Mouse (Mus musculus): ENCODE data around the gene Ptges2. TPM values are rescaled to one million over a fixed set of nuclear protein-coding genes. Genes with fewer than 3 reads are reported as not detected.

Ptges2 gene
- total RNA-seq, 1 experiment, result 24.9 TPM

DNA sequence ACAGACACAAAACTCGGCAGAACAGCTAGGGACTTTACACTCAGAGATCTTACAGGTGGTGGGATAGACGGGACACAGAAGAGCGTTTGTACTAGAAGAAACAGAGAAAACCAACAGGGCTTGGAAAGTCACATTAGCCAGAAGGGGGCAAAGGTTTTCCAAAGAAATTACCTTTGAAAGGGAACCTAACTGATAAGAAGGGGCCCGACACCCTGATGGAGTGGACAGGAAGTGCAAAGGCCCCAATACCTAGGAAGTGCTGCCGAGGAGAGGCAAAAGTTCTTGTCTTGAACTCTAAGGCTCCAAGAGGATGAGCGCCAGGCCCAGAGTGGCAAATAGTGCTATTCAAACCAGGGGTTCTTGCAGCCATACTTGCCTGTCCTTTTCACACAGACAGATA, 41.9 kb upstream of the Ptges2 start:
- H3K4me1 ChIP-seq (ENCODE audit: control insufficient read depth in 2 of 2, insufficient read depth in 2 of 2, low read length in 2 of 2, poor library complexity in 1 of 2), result peaks cover 6 to 30% of the 10 kb centered on the region in 2 experiments; a peak in 3 of 4 replicates
- TF ChIP-seq CHD2 (IDR thresholded peaks at IDR 0.05; ENCODE audit: low read depth, low read length) (no peak), MAFK (IDR thresholded peaks at IDR 0.05; ENCODE audit: insufficient read depth, low read depth, low read length) (no peak), ZC3H11A (IDR thresholded peaks at IDR 0.05; ENCODE audit: borderline replicate concordance, low read depth, low read length) (no peak), ZNF384 (IDR thresholded peaks at IDR 0.05; ENCODE audit: low read depth, low read length) (no peak), HCFC1 (IDR thresholded peaks at IDR 0.05; ENCODE audit: borderline replicate concordance, insufficient read depth, low read length) (no peak)

GRCm38 (mm10) chr2:32354336-32354895, 41.3 kb upstream of the Ptges2 start:
- peaks cover 6 to 28% of the 10 kb centered on the region in 2 experiments; a peak in 3 of 4 replicates for H3K4me1 ChIP-seq (ENCODE audit: control insufficient read depth in 2 of 2, insufficient read depth in 2 of 2, low read length in 2 of 2, poor library complexity in 1 of 2)
- no peak overlapping the region for H3K9ac ChIP-seq (ENCODE audit: insufficient read depth, low read depth, low read length, poor library complexity, severe bottlenecking)
- H3K4me3 ChIP-seq (ENCODE audit: insufficient read depth in 1 of 2, low read depth in 1 of 2, low read length in 2 of 2, poor library complexity in 1 of 2, severe bottlenecking in 1 of 2), result no peak overlapping the region
- H3K27ac ChIP-seq (ENCODE audit: insufficient read depth, low read depth, low read length, poor library complexity, severe bottlenecking), result no peak overlapping the region
- no peaks in the 10 kb centered on the region for H3K9me3 ChIP-seq (ENCODE audit: control insufficient read depth, insufficient read depth, low read depth, low read length)
- TF ChIP-seq CHD2 (IDR thresholded peaks at IDR 0.05; ENCODE audit: low read depth, low read length), result no peak
- no peak for TF ChIP-seq ZC3H11A (IDR thresholded peaks at IDR 0.05; ENCODE audit: borderline replicate concordance, low read depth, low read length)
- TF ChIP-seq ZNF384 (IDR thresholded peaks at IDR 0.05; ENCODE audit: low read depth, low read length), result no peak
- no peak for TF ChIP-seq HCFC1 (IDR thresholded peaks at IDR 0.05; ENCODE audit: borderline replicate concordance, insufficient read depth, low read length)
- TF ChIP-seq MAFK (IDR thresholded peaks at IDR 0.05; ENCODE audit: insufficient read depth, low read depth, low read length), result no peak
- in situ Hi-C loops (cut with MboI; ENCODE audit: low sequenced_read_pairs in 2 of 2, unreplicated experiment in 2 of 2), result no loop called here
- no peaks in the 10 kb centered on the region for H3K36me3 ChIP-seq (ENCODE audit: control insufficient read depth, insufficient read depth, low read length, poor library complexity, severe bottlenecking)
- no peak for DNase-seq (ENCODE audit: low read depth, low spot score)

More for the DNA sequence above, 41.9 kb upstream of the Ptges2 start:
- no peak overlapping the region for H3K4me3 ChIP-seq (ENCODE audit: insufficient read depth in 1 of 2, low read depth in 1 of 2, low read length in 2 of 2, poor library complexity in 1 of 2, severe bottlenecking in 1 of 2)
- no peaks in the 10 kb centered on the region for H3K36me3 ChIP-seq (ENCODE audit: control insufficient read depth, insufficient read depth, low read length, poor library complexity, severe bottlenecking)
- H3K9me3 ChIP-seq (ENCODE audit: control insufficient read depth, insufficient read depth, low read depth, low read length), result no peaks in the 10 kb centered on the region
- DNase-seq (ENCODE audit: low read depth, low spot score), result no peak
- no peak overlapping the region for H3K9ac ChIP-seq (ENCODE audit: insufficient read depth, low read depth, low read length, poor library complexity, severe bottlenecking)
- in situ Hi-C loops (cut with MboI; ENCODE audit: low sequenced_read_pairs in 2 of 2, unreplicated experiment in 2 of 2), result no loop called here
- H3K27ac ChIP-seq (ENCODE audit: insufficient read depth, low read depth, low read length, poor library complexity, severe bottlenecking), result no peak overlapping the region

- Histone ChIP-seq H3K4me3 (ENCODE audit: insufficient read depth in 1 of 2, low read depth in 1 of 2, low read length in 2 of 2, poor library complexity in 1 of 2, severe bottlenecking in 1 of 2) (no peak overlapping the region), H3K9me3 (ENCODE audit: control insufficient read depth, insufficient read depth, low read depth, low read length) (no peaks in the 10 kb centered on the region), H3K9ac (ENCODE audit: insufficient read depth, low read depth, low read length, poor library complexity, severe bottlenecking) (no peak overlapping the region), H3K27ac (ENCODE audit: insufficient read depth, low read depth, low read length, poor library complexity, severe bottlenecking) (no peak overlapping the region), H3K36me3 (ENCODE audit: control insufficient read depth, insufficient read depth, low read length, poor library complexity, severe bottlenecking) (no peaks in the 10 kb centered on the region), H3K4me1 (ENCODE audit: control insufficient read depth in 2 of 2, insufficient read depth in 2 of 2, low read length in 2 of 2, poor library complexity in 1 of 2) (peaks cover 0 to 12% of the 10 kb centered on the region in 2 experiments; a peak in 1 of 4 replicates)
- no peak for TF ChIP-seq CHD2 (IDR thresholded peaks at IDR 0.05; ENCODE audit: low read depth, low read length)
- TF ChIP-seq HCFC1 (IDR thresholded peaks at IDR 0.05; ENCODE audit: borderline replicate concordance, insufficient read depth, low read length), result no peak
- TF ChIP-seq MAFK (IDR thresholded peaks at IDR 0.05; ENCODE audit: insufficient read depth, low read depth, low read length), result no peak
- TF ChIP-seq ZC3H11A (IDR thresholded peaks at IDR 0.05; ENCODE audit: borderline replicate concordance, low read depth, low read length), result no peak
- TF ChIP-seq ZNF384 (IDR thresholded peaks at IDR 0.05; ENCODE audit: low read depth, low read length), result no peak
- no peak for DNase-seq (ENCODE audit: low read depth, low spot score)
- in situ Hi-C loops (cut with MboI; ENCODE audit: low sequenced_read_pairs in 2 of 2, unreplicated experiment in 2 of 2), result no loop called here
Measured at GRCm38 (mm10) chr2:32356216-32356615, 39.5 kb upstream of the Ptges2 start.

DNA sequence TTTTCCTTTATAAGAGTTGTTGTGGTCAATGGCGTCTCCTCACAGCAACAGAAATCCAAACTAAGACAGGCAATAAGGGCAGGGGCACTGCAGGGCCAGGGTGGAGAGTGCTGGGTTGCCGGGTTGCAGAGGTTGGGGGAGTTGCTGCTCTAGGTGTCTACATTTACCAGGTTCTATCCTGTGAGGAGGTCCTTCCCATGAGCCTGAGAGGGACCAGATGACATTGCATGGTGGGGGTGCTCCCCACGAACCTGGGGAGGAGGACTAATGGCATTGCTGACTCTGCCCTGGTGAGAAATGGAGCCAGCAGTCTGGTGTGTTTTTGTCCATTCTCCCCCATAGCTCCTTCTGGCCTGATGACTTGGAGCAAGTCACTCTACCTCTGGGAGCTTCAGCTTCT, 38.0 kb upstream of the Ptges2 start:
- no peak for DNase-seq (ENCODE audit: low read depth, low spot score)
- no peak overlapping the region for H3K27ac ChIP-seq (ENCODE audit: insufficient read depth, low read depth, low read length, poor library complexity, severe bottlenecking)
- H3K9me3 ChIP-seq (ENCODE audit: control insufficient read depth, insufficient read depth, low read depth, low read length), result no peaks in the 10 kb centered on the region
- in situ Hi-C loops (cut with MboI; ENCODE audit: low sequenced_read_pairs in 2 of 2, unreplicated experiment in 2 of 2), result no loop called here
- peaks cover 0 to 2% of the 10 kb centered on the region in 2 experiments; a peak in 1 of 4 replicates for H3K4me1 ChIP-seq (ENCODE audit: control insufficient read depth in 2 of 2, insufficient read depth in 2 of 2, low read length in 2 of 2, poor library complexity in 1 of 2)
- no peak overlapping the region for H3K4me3 ChIP-seq (ENCODE audit: insufficient read depth in 1 of 2, low read depth in 1 of 2, low read length in 2 of 2, poor library complexity in 1 of 2, severe bottlenecking in 1 of 2)
- H3K9ac ChIP-seq (ENCODE audit: insufficient read depth, low read depth, low read length, poor library complexity, severe bottlenecking), result no peak overlapping the region
- no peaks in the 10 kb centered on the region for H3K36me3 ChIP-seq (ENCODE audit: control insufficient read depth, insufficient read depth, low read length, poor library complexity, severe bottlenecking)
- TF ChIP-seq ZNF384 (IDR thresholded peaks at IDR 0.05; ENCODE audit: low read depth, low read length) (no peak), HCFC1 (IDR thresholded peaks at IDR 0.05; ENCODE audit: borderline replicate concordance, insufficient read depth, low read length) (no peak), MAFK (IDR thresholded peaks at IDR 0.05; ENCODE audit: insufficient read depth, low read depth, low read length) (no peak), CHD2 (IDR thresholded peaks at IDR 0.05; ENCODE audit: low read depth, low read length) (no peak), ZC3H11A (IDR thresholded peaks at IDR 0.05; ENCODE audit: borderline replicate concordance, low read depth, low read length) (no peak)

All from ES-E14 (cell line).